Mouse (Mus musculus): ENCODE data around the gene Cry2. TPM values are rescaled to one million over a fixed set of nuclear protein-coding genes. Genes with fewer than 3 reads are reported as not detected.

The Cry2 gene
- polyA plus RNA-seq, 1 experiment = 8.0 TPM

GRCm38 (mm10) chr2:92362571-92363228 is 71.1 kb downstream of the Cry2 start:
- no peaks in the 10 kb centered on the region for H3K4me1 ChIP-seq (ENCODE audit: control insufficient read depth, insufficient read depth, low read length)
- 90% methylated on average over 6 of the region's 6 CpGs for WGBS
- H3K27ac ChIP-seq (ENCODE audit: control insufficient read depth, insufficient read depth, low read depth, low read length, poor library complexity) = no peak overlapping the region
- TF ChIP-seq CTCF (IDR thresholded peaks at IDR 0.05; ENCODE audit: control insufficient read depth, insufficient read depth, low read length) (no peak), POLR2A (IDR thresholded peaks at IDR 0.05; ENCODE audit: borderline replicate concordance, control insufficient read depth, low read depth, low read length) (no peak)
- no peak overlapping the region for H3K4me3 ChIP-seq (replicated peaks; ENCODE audit: control insufficient read depth, low read depth, low read length)

GRCm38 (mm10) chr2:92361795-92362194 is 72.0 kb downstream of the Cry2 start:
- no peaks in the 10 kb centered on the region for H3K4me1 ChIP-seq (ENCODE audit: control insufficient read depth, insufficient read depth, low read length)
- H3K4me3 ChIP-seq (replicated peaks; ENCODE audit: control insufficient read depth, low read depth, low read length) = no peak overlapping the region
- TF ChIP-seq POLR2A (IDR thresholded peaks at IDR 0.05; ENCODE audit: borderline replicate concordance, control insufficient read depth, low read depth, low read length) (no peak), CTCF (IDR thresholded peaks at IDR 0.05; ENCODE audit: control insufficient read depth, insufficient read depth, low read length) (no peak)
- WGBS = 87% methylated on average over 8 of the region's 8 CpGs
- no peak overlapping the region for H3K27ac ChIP-seq (ENCODE audit: control insufficient read depth, insufficient read depth, low read depth, low read length, poor library complexity)

GRCm38 (mm10) chr2:92360893-92361292 is 73.0 kb downstream of the Cry2 start:
- H3K4me3 ChIP-seq (replicated peaks; ENCODE audit: control insufficient read depth, low read depth, low read length) = no peak overlapping the region
- H3K4me1 ChIP-seq (ENCODE audit: control insufficient read depth, insufficient read depth, low read length) = no peaks in the 10 kb centered on the region
- WGBS = 62% methylated on average over 12 of the region's 12 CpGs
- no peak for TF ChIP-seq POLR2A (IDR thresholded peaks at IDR 0.05; ENCODE audit: borderline replicate concordance, control insufficient read depth, low read depth, low read length)
- TF ChIP-seq CTCF (IDR thresholded peaks at IDR 0.05; ENCODE audit: control insufficient read depth, insufficient read depth, low read length) = no peak
- no peak overlapping the region for H3K27ac ChIP-seq (ENCODE audit: control insufficient read depth, insufficient read depth, low read depth, low read length, poor library complexity)

GRCm38 (mm10) chr2:92360186-92360823 is 73.5 kb downstream of the Cry2 start:
- Histone ChIP-seq H3K4me1 (ENCODE audit: control insufficient read depth, insufficient read depth, low read length) (no peaks in the 10 kb centered on the region), H3K4me3 (replicated peaks; ENCODE audit: control insufficient read depth, low read depth, low read length) (no peak overlapping the region), H3K27ac (ENCODE audit: control insufficient read depth, insufficient read depth, low read depth, low read length, poor library complexity) (no peak overlapping the region)
- 86% methylated on average over 25 of the region's 25 CpGs for WGBS
- TF ChIP-seq POLR2A (IDR thresholded peaks at IDR 0.05; ENCODE audit: borderline replicate concordance, control insufficient read depth, low read depth, low read length) (no peak), CTCF (IDR thresholded peaks at IDR 0.05; ENCODE audit: control insufficient read depth, insufficient read depth, low read length) (no peak)

- 83% methylated on average over 2 of the region's 2 CpGs for WGBS
- TF ChIP-seq POLR2A (IDR thresholded peaks at IDR 0.05; ENCODE audit: borderline replicate concordance, control insufficient read depth, low read depth, low read length) (no peak), CTCF (IDR thresholded peaks at IDR 0.05; ENCODE audit: control insufficient read depth, insufficient read depth, low read length) (no peak)
- no peak overlapping the region for H3K4me3 ChIP-seq (replicated peaks; ENCODE audit: control insufficient read depth, low read depth, low read length)
- H3K4me1 ChIP-seq (ENCODE audit: control insufficient read depth, insufficient read depth, low read length) = no peaks in the 10 kb centered on the region
- no peak overlapping the region for H3K27ac ChIP-seq (ENCODE audit: control insufficient read depth, insufficient read depth, low read depth, low read length, poor library complexity)
These were observed 74.5 kb downstream of the Cry2 start for GRCm38 (mm10) chr2:92359301-92359700.

GRCm38 (mm10) chr2:92354224-92354623 is 79.6 kb downstream of the Cry2 start:
- H3K4me1 ChIP-seq (ENCODE audit: control insufficient read depth, insufficient read depth, low read length) = no peaks in the 10 kb centered on the region
- TF ChIP-seq POLR2A (IDR thresholded peaks at IDR 0.05; ENCODE audit: borderline replicate concordance, control insufficient read depth, low read depth, low read length) = no peak
- TF ChIP-seq CTCF (IDR thresholded peaks at IDR 0.05; ENCODE audit: control insufficient read depth, insufficient read depth, low read length) = no peak
- H3K27ac ChIP-seq (ENCODE audit: control insufficient read depth, insufficient read depth, low read depth, low read length, poor library complexity) = no peak overlapping the region
- 74% methylated on average over 6 of the region's 6 CpGs for WGBS
- no peak overlapping the region for H3K4me3 ChIP-seq (replicated peaks; ENCODE audit: control insufficient read depth, low read depth, low read length)

Other genes with a start within 250 kb of the Cry2 start
- 14.9 and 15.4 TPM in 2 replicates for gene Pex16, start 59.4 kb downstream of the Cry2 start, polyA plus RNA-seq (2011; ENCODE audit: insufficient read depth, insufficient read length, low replicate concordance, missing spikeins)
- gene Large2, start 59.2 kb downstream of the Cry2 start, polyA plus RNA-seq (2011; ENCODE audit: insufficient read depth, insufficient read length, low replicate concordance, missing spikeins) = not detected in 2 replicates
- 2.9 and 6.7 TPM in 2 replicates for gene 1700029I15Rik, start 51.5 kb downstream of the Cry2 start, polyA plus RNA-seq (2011; ENCODE audit: insufficient read depth, insufficient read length, low replicate concordance, missing spikeins)
- gene Mapk8ip1, start 32.8 kb downstream of the Cry2 start, polyA plus RNA-seq (2011; ENCODE audit: insufficient read depth, insufficient read length, low replicate concordance, missing spikeins) = 0.45 and 2.0 TPM in 2 replicates
- 8.6 and 18.5 TPM in 2 replicates for gene Slc35c1, start 26.5 kb upstream of the Cry2 start, polyA plus RNA-seq (2011; ENCODE audit: insufficient read depth, insufficient read length, low replicate concordance, missing spikeins)
- gene Chst1, start 165.7 kb upstream of the Cry2 start, polyA plus RNA-seq (2011; ENCODE audit: insufficient read depth, insufficient read length, low replicate concordance, missing spikeins) = not detected in 2 replicates